Mouse (Mus musculus) midbrain, embryonic 10.5 days (tissue): ENCODE results near the gene Mgp. TPM values are rescaled to one million over a fixed set of nuclear protein-coding genes. Genes with fewer than 3 reads are reported as not detected.
A peak's percentile ranks its signal among the peaks of the same experiment; 100 is the strongest.

Source experiments
- DNase-seq: peaks from one replicate; pipeline ENCODE4 v3.0.0-alpha.2; 2017; ENCODE audit warnings: low spot score
- H3K27ac ChIP-seq: fragments of 300-500 bp; sonication (generic); replicated peaks from 2 replicates; pipeline ENCODE4 v1.5.1; 2016; ENCODE audit warnings: mild to moderate bottlenecking
- H3K27me3 ChIP-seq: fragments of 300-500 bp; sonication (generic); 2 replicates; pipeline ENCODE4 v1.6.1; 2016; ENCODE audit warnings: low read depth, mild to moderate bottlenecking; ENCODE audit not compliant: poor library complexity, severe bottlenecking
- H3K36me3 ChIP-seq: fragments of 300-500 bp; sonication (generic); 2 replicates; pipeline ENCODE4 v1.6.1; 2016; ENCODE audit warnings: mild to moderate bottlenecking, moderate library complexity
- H3K4me1 ChIP-seq: fragments of 300-500 bp; sonication (generic); 2 replicates; pipeline ENCODE4 v1.6.1; 2016
- H3K4me3 ChIP-seq: fragments of 300-500 bp; sonication (generic); 2 replicates; pipeline ENCODE4 v1.5.1; 2016; ENCODE audit warnings: mild to moderate bottlenecking, moderate library complexity
- H3K9me3 ChIP-seq: fragments of 300-500 bp; sonication (generic); replicated peaks from 2 replicates; pipeline ENCODE4 v1.6.1; 2016; ENCODE audit warnings: mild to moderate bottlenecking
- WGBS: fragments of 180-500 bp; shearing (Covaris S2); methylation state at CpG from one replicate; pipeline ENCODE4 v1.1.7; 2016; 5-methylcytosine and 5-hydroxymethylcytosine counted together
- polyA plus RNA-seq: library from polyadenylated mRNA; unstranded; fragments of >200 nt; fragmentation: Nextera tagmentation; extraction: Ambion mirVana; gene quantifications from 2 replicates; pipeline ENCODE4 v1.2.1, GENCODE M21; 2016

The Mgp gene
- polyA plus RNA-seq, 1 experiment from 2014 or later = 1.1 TPM

- no peaks in the 10 kb centered on the region for H3K36me3 ChIP-seq
- H3K4me1 ChIP-seq = no peaks in the 10 kb centered on the region
- 66% methylated on average over 2 of the region's 2 CpGs for WGBS
- DNase-seq = no peak
- H3K27ac ChIP-seq = no peak overlapping the region
- no peak overlapping the region for H3K4me3 ChIP-seq
- H3K27me3 ChIP-seq = no peaks in the 10 kb centered on the region
- no peaks in the 10 kb centered on the region for H3K9me3 ChIP-seq
Measured at GRCm38 (mm10) chr6:136844903-136845302, 30.7 kb downstream of the Mgp start.

- no peaks in the 10 kb centered on the region for H3K4me1 ChIP-seq
- 87% methylated on average over 3 of the region's 3 CpGs for WGBS
Measured at GRCm38 (mm10) chr6:136837323-136837722, 38.3 kb downstream of the Mgp start.

GRCm38 (mm10) chr6:136835352-136835751 lies 40.3 kb downstream of the Mgp start, which contains the start of gene Smco3:
TSS of gene Smco3 (minus strand) at chr6:136835452.
- H3K27me3 ChIP-seq = peaks cover 4% of the 10 kb centered on the region; the same call in 1 of the 2 replicates
- no peaks in the 10 kb centered on the region for H3K4me1 ChIP-seq
- H3K36me3 ChIP-seq = no peaks in the 10 kb centered on the region
- DNase-seq = no peak
- H3K9me3 ChIP-seq = no peaks in the 10 kb centered on the region
- no peak within 1 kb of the TSS for H3K4me3 ChIP-seq
- H3K27ac ChIP-seq = no peak within 1 kb of the TSS
- 59% methylated on average over 4 of the region's 4 CpGs for WGBS

More at GRCm38 (mm10) chr6:136837323-136837722, 38.3 kb downstream of the Mgp start:
- H3K36me3 ChIP-seq = no peaks in the 10 kb centered on the region
- no peaks in the 10 kb centered on the region for H3K27me3 ChIP-seq
- no peaks in the 10 kb centered on the region for H3K9me3 ChIP-seq
- no peak for DNase-seq
- no peak overlapping the region for H3K27ac ChIP-seq
- no peak overlapping the region for H3K4me3 ChIP-seq

GRCm38 (mm10) chr6:136831712-136832111 lies 43.9 kb downstream of the Mgp start:
- DNase-seq = no peak
- H3K4me1 ChIP-seq = peaks cover 10% of the 10 kb centered on the region

GRCm38 (mm10) chr6:136828681-136829080 lies 46.9 kb downstream of the Mgp start:
- Histone ChIP-seq H3K36me3 (peaks cover 22% of the 10 kb centered on the region), H3K27ac (peak overlapping the region; percentile 83), H3K4me1 (peaks cover 14% of the 10 kb centered on the region), H3K9me3 (no peaks in the 10 kb centered on the region), H3K27me3 (peaks cover 4% of the 10 kb centered on the region; the same call in 1 of the 2 replicates), H3K4me3 (peak overlapping the region; percentile 100)
- WGBS = 40% methylated on average over 4 of the region's 4 CpGs
- DNase-seq = no peak

More at GRCm38 (mm10) chr6:136831712-136832111, 43.9 kb downstream of the Mgp start:
- Histone ChIP-seq H3K27ac (no peak overlapping the region), H3K36me3 (no peaks in the 10 kb centered on the region), H3K27me3 (peaks cover 4% of the 10 kb centered on the region; the same call in 1 of the 2 replicates), H3K9me3 (no peaks in the 10 kb centered on the region), H3K4me3 (no peak overlapping the region)
- 82% methylated on average over 5 of the region's 5 CpGs for WGBS

- Histone ChIP-seq H3K36me3 (peaks cover 25% of the 10 kb centered on the region), H3K27ac (peak within 1 kb of the TSS; percentile 97), H3K4me3 (peak within 1 kb of the TSS; percentile 100), H3K27me3 (peaks cover 4% of the 10 kb centered on the region; the same call in 1 of the 2 replicates), H3K4me1 (peaks cover 14% of the 10 kb centered on the region), H3K9me3 (no peaks in the 10 kb centered on the region)
- DNase-seq = peak; percentile 96
- WGBS = 1% methylated on average over 45 of the region's 45 CpGs
Measured at GRCm38 (mm10) chr6:136827881-136828561, 47.6 kb downstream of the Mgp start, which contains the start of gene Wbp11. TSS of gene Wbp11 (minus strand) at chr6:136828233.

- no peaks in the 10 kb centered on the region for H3K9me3 ChIP-seq
- peaks cover 31% of the 10 kb centered on the region for H3K36me3 ChIP-seq
- H3K4me3 ChIP-seq = peak within 1 kb of the TSS; percentile 100
Measured at GRCm38 (mm10) chr6:136827516-136827880, 48.1 kb downstream of the Mgp start, which contains the start of gene BC049715. TSS of gene BC049715 (plus strand) at chr6:136827626.

GRCm38 (mm10) chr6:136827116-136827515 lies 48.5 kb downstream of the Mgp start:
- Histone ChIP-seq H3K9me3 (no peaks in the 10 kb centered on the region), H3K4me3 (peak overlapping the region; percentile 100), H3K4me1 (peaks cover 14% of the 10 kb centered on the region), H3K27ac (peak overlapping the region; percentile 97), H3K27me3 (peaks cover 4% of the 10 kb centered on the region; the same call in 1 of the 2 replicates), H3K36me3 (peaks cover 34% of the 10 kb centered on the region)
- 26% methylated on average over 7 of the region's 7 CpGs for WGBS
- no peak for DNase-seq

More at GRCm38 (mm10) chr6:136827516-136827880, 48.1 kb downstream of the Mgp start, which contains the start of gene BC049715:
- Histone ChIP-seq H3K27me3 (peaks cover 4% of the 10 kb centered on the region; the same call in 1 of the 2 replicates), H3K27ac (peak within 1 kb of the TSS; percentile 97), H3K4me1 (peaks cover 14% of the 10 kb centered on the region)
- WGBS = under 1% methylated on average over 34 of the region's 34 CpGs
- no peak for DNase-seq

- peaks cover 14% of the 10 kb centered on the region for H3K4me1 ChIP-seq
- 95% methylated on average over 8 of the region's 8 CpGs for WGBS
- H3K27me3 ChIP-seq = no peaks in the 10 kb centered on the region
- no peak for DNase-seq
- peaks cover 56% of the 10 kb centered on the region for H3K36me3 ChIP-seq
- no peaks in the 10 kb centered on the region for H3K9me3 ChIP-seq
- H3K4me3 ChIP-seq = no peak overlapping the region
- no peak overlapping the region for H3K27ac ChIP-seq
Measured at GRCm38 (mm10) chr6:136824987-136825386, 50.6 kb downstream of the Mgp start.

Other genes with a start within 250 kb of the Mgp start
- 1.2 and 1.5 TPM in 2 replicates for gene Plbd1, start 213.9 kb downstream of the Mgp start, polyA plus RNA-seq
- gene Gucy2c, start 94.1 kb downstream of the Mgp start, polyA plus RNA-seq = 0.10 TPM in 1 of 2 replicates, not detected in the other
- gene Hist4h4, start 71.4 kb downstream of the Mgp start, polyA plus RNA-seq = 0.52 and 0.53 TPM in 2 replicates
- 97.4 and 102 TPM in 2 replicates for gene H2afj, start 67.6 kb downstream of the Mgp start, polyA plus RNA-seq
- gene BC049715, start 48.2 kb downstream of the Mgp start, polyA plus RNA-seq = 1.4 and 3.5 TPM in 2 replicates
- 156 and 160 TPM in 2 replicates for gene Wbp11, start 47.6 kb downstream of the Mgp start, polyA plus RNA-seq
- 0.24 TPM in 1 of 2 replicates, not detected in the other for gene Smco3, start 40.4 kb downstream of the Mgp start, polyA plus RNA-seq
- gene Art4, start 18.1 kb downstream of the Mgp start, polyA plus RNA-seq = 1.3 and 1.4 TPM in 2 replicates
- not detected in 2 replicates for gene Erp27, start 46.4 kb upstream of the Mgp start, polyA plus RNA-seq
- gene Pde6h, start 48.0 kb upstream of the Mgp start, polyA plus RNA-seq = not detected in 2 replicates
- gene Arhgdib, start 66.1 kb upstream of the Mgp start, polyA plus RNA-seq = 25.0 and 26.0 TPM in 2 replicates